Mouse (Mus musculus) layer of hippocampus, adult 18-20 months (tissue): ENCODE measurements around the gene Krtap3-1. TPM values are rescaled to one million over a fixed set of nuclear protein-coding genes. Genes with fewer than 3 reads are reported as not detected.
A peak's percentile ranks its signal among the peaks of the same experiment; 100 is the strongest.

Source experiments
- DNase-seq, 2 experiments: peaks; one replicate each; pipeline ENCODE4 v3.0.0; 2022; ENCODE audit warnings: low spot score in 2 of 2
- total RNA-seq, 2 experiments: library from RNA; stranded (reverse); gene quantifications; 2 replicates each; pipeline ENCODE4 v1.2.3; 2021

Krtap3-1 gene
- total RNA-seq, 2 experiments from 2014 or later = not detected

GRCm38 (mm10) chr11:99539721-99540120 is 26.7 kb downstream of the Krtap3-1 start:
- peak; percentile 29 to 65 for DNase-seq

- DNase-seq = no peak
Observed at GRCm38 (mm10) chr11:99521288-99521860, 45.1 kb downstream of the Krtap3-1 start, which contains the start of gene Krt39. Gene Krt39 (minus strand): TSS chr11:99521338.

Other genes with a start within 250 kb of the Krtap3-1 start
- not detected for gene Krt25, start 243.7 kb downstream of the Krtap3-1 start, total RNA-seq
- not detected for gene Krt26, start 228.7 kb downstream of the Krtap3-1 start, total RNA-seq
- not detected for gene Krt27, start 215.5 kb downstream of the Krtap3-1 start, total RNA-seq
- gene Krt28, start 191.7 kb downstream of the Krtap3-1 start, total RNA-seq = under 1 TPM; 0.20 to 0.25 TPM
- gene Krt10, start 177.3 kb downstream of the Krtap3-1 start, total RNA-seq = 10 to 100 TPM; 12.2 to 13.4 TPM
- 1 to 10 TPM; 1.0 to 1.1 TPM for gene Krt12, start 144.4 kb downstream of the Krtap3-1 start, total RNA-seq
- gene Krt20, start 128.5 kb downstream of the Krtap3-1 start, total RNA-seq = not detected
- gene Krt23, start 73.5 kb downstream of the Krtap3-1 start, total RNA-seq = not detected
- not detected for gene Krt39, start 45.3 kb downstream of the Krtap3-1 start, total RNA-seq
- gene Krt40, start 23.5 kb downstream of the Krtap3-1 start, total RNA-seq = not detected
- not detected for gene Krtap3-3, start 15.8 kb downstream of the Krtap3-1 start, total RNA-seq
- not detected for gene Krtap3-2, start 9.8 kb downstream of the Krtap3-1 start, total RNA-seq
- not detected for gene Gm11939, start 7.2 kb downstream of the Krtap3-1 start, total RNA-seq
- not detected for gene Krtap1-5, start 14.4 kb upstream of the Krtap3-1 start, total RNA-seq
- not detected for gene Krtap1-4, start 17.0 kb upstream of the Krtap3-1 start, total RNA-seq
- not detected for gene Krtap1-3, start 24.7 kb upstream of the Krtap3-1 start, total RNA-seq
- gene Krtap9-3, start 31.5 kb upstream of the Krtap3-1 start, total RNA-seq = not detected
- not detected for gene Gm11938, start 36.7 kb upstream of the Krtap3-1 start, total RNA-seq
- not detected for gene Gm11937, start 43.6 kb upstream of the Krtap3-1 start, total RNA-seq
- not detected for gene Krtap2-4, start 48.2 kb upstream of the Krtap3-1 start, total RNA-seq
- gene Gm11562, start 53.8 kb upstream of the Krtap3-1 start, total RNA-seq = not detected
- gene Krtap4-1, start 61.6 kb upstream of the Krtap3-1 start, total RNA-seq = not detected
- not detected for gene Krtap4-2, start 68.5 kb upstream of the Krtap3-1 start, total RNA-seq
- gene Krtap4-7, start 77.5 kb upstream of the Krtap3-1 start, total RNA-seq = not detected
- gene Gm11555, start 83.6 kb upstream of the Krtap3-1 start, total RNA-seq = not detected
- gene Gm11563, start 92.3 kb upstream of the Krtap3-1 start, total RNA-seq = not detected
- gene Krtap4-6, start 99.3 kb upstream of the Krtap3-1 start, total RNA-seq = not detected
- not detected for gene Gm14190, start 124.1 kb upstream of the Krtap3-1 start, total RNA-seq
- not detected for gene Gm14180, start 167.7 kb upstream of the Krtap3-1 start, total RNA-seq
- gene Gm11595, start 206.3 kb upstream of the Krtap3-1 start, total RNA-seq = not detected
- not detected for gene Krtap4-8, start 214.1 kb upstream of the Krtap3-1 start, total RNA-seq
- gene Krtap4-9, start 218.6 kb upstream of the Krtap3-1 start, total RNA-seq = not detected
- gene Gm11596, start 226.8 kb upstream of the Krtap3-1 start, total RNA-seq = not detected
- not detected for gene Gm11569, start 232.3 kb upstream of the Krtap3-1 start, total RNA-seq
- gene Gm11554, start 237.8 kb upstream of the Krtap3-1 start, total RNA-seq = not detected
- gene Krtap4-13, start 243.3 kb upstream of the Krtap3-1 start, total RNA-seq = not detected
- not detected for gene Gm11564, start 249.0 kb upstream of the Krtap3-1 start, total RNA-seq